Mouse (Mus musculus) forebrain, embryonic 11.5 days (tissue): ENCODE data around the gene Hvcn1. TPM values are rescaled to one million over a fixed set of nuclear protein-coding genes. Genes with fewer than 3 reads are reported as not detected.
A peak's percentile ranks its signal among the peaks of the same experiment; 100 is the strongest.

Source experiments
- ATAC-seq: fragments of 200-750 bp; cut with Nextera tagmentation; replicated peaks from 2 replicates; pipeline ENCODE4 v1.8.0; 2017; ENCODE audit warnings: moderate TSS enrichment; ENCODE audit not compliant: low FRiP score
- DNase-seq: peaks from one replicate; pipeline ENCODE4 v3.0.0-alpha.2; 2017; ENCODE audit warnings: low spot score
- H3K27ac ChIP-seq: fragments of 300-500 bp; sonication (generic); 2 replicates; pipeline ENCODE4 v1.5.1; 2014; ENCODE audit warnings: low read depth, low read length
- H3K27me3 ChIP-seq: fragments of 300-500 bp; sonication (generic); 2 replicates; pipeline ENCODE4 v1.6.1; 2014; ENCODE audit warnings: mild to moderate bottlenecking, low read length, mixed read lengths; ENCODE audit not compliant: control insufficient read depth, insufficient read depth
- H3K36me3 ChIP-seq: fragments of 300-500 bp; sonication (generic); 2 replicates; pipeline ENCODE4 v1.6.1; 2014; ENCODE audit warnings: mild to moderate bottlenecking, low read length, moderate library complexity, mixed read lengths; ENCODE audit not compliant: control insufficient read depth, insufficient read depth
- H3K4me1 ChIP-seq: fragments of 300-500 bp; sonication (generic); replicated peaks from 2 replicates; pipeline ENCODE4 v1.6.1; 2014; ENCODE audit warnings: low read length, mixed read lengths; ENCODE audit not compliant: control insufficient read depth, insufficient read depth
- H3K4me2 ChIP-seq: fragments of 300-500 bp; sonication (generic); 2 replicates; pipeline ENCODE4 v1.6.1; 2014; ENCODE audit warnings: low read depth, mild to moderate bottlenecking, low read length, moderate library complexity, mixed read lengths; ENCODE audit not compliant: severe bottlenecking
- H3K4me3 ChIP-seq: fragments of 300-500 bp; sonication (generic); 2 replicates; pipeline ENCODE4 v1.5.1; 2014; ENCODE audit warnings: low read depth, low read length
- H3K9ac ChIP-seq: fragments of 300-500 bp; sonication (generic); 2 replicates; pipeline ENCODE4 v1.6.1; 2014; ENCODE audit warnings: low read length
- H3K9me3 ChIP-seq: fragments of 300-500 bp; sonication (generic); 2 replicates; pipeline ENCODE4 v1.6.1; 2016; ENCODE audit warnings: low read length, mixed read lengths; ENCODE audit not compliant: control insufficient read depth
- WGBS: fragments of 180-500 bp; shearing (Covaris S2); extraction: QIAGEN DNeasy Blood & Tissue Kit; methylation state at CpG from one replicate; pipeline ENCODE4 v1.1.7; 2014; 5-methylcytosine and 5-hydroxymethylcytosine counted together
- polyA plus RNA-seq: library from polyadenylated mRNA; unstranded; fragments of >200 nt; fragmentation: Nextera tagmentation; extraction: Ambion mirVana; gene quantifications from 2 replicates; pipeline ENCODE4 v1.2.1, GENCODE M21; 2014

Hvcn1 gene
- polyA plus RNA-seq, 1 experiment from 2014 or later = 11.1 TPM

- Histone ChIP-seq H3K36me3 (no peaks in the 10 kb centered on the region), H3K4me3 (peak within 1 kb of the TSS; percentile 80), H3K9ac (peak within 1 kb of the TSS; percentile 84), H3K9me3 (no peaks in the 10 kb centered on the region), H3K27me3 (no peaks in the 10 kb centered on the region), H3K4me2 (peak within 1 kb of the TSS; percentile 81), H3K4me1 (peaks cover 4% of the 10 kb centered on the region; the same call in 1 of the 2 replicates), H3K27ac (peak within 1 kb of the TSS; percentile 53; the same call in 1 of the 2 replicates)
- ATAC-seq (peak; percentile 97), DNase-seq (peak; percentile 97)
- WGBS = 2% methylated on average over 49 of the region's 49 CpGs
These were observed 57.6 kb downstream of the Hvcn1 start, which contains the start of gene Tctn1 for GRCm38 (mm10) chr5:122263933-122264905. Tctn1 (minus strand) TSS chr5:122264460.

- DNase-seq = no peak
- H3K4me1 ChIP-seq = peaks cover 4% of the 10 kb centered on the region; the same call in 1 of the 2 replicates
These were observed 58.6 kb downstream of the Hvcn1 start for GRCm38 (mm10) chr5:122265187-122265586.

DNA sequence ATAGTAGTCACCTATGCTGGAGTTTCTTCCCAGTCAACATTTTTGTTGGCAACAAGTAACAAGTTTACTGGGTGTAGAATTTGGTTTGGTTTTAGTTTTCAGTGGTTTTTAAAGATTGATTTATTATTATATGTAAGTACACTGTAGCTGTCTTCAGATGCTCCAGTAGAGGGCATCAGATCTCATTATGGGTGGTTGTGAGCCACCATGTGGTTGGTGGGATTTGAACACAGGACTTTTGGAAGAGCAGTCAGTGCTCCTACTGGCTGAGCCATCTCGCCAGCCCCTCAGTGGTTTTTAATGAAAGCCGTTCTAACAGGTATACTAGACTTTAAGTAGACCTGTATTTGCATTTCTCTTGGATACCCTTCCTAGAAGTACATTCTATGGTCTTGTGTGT, 59.3 kb downstream of the Hvcn1 start:
- H3K27ac ChIP-seq = no peak overlapping the region
- peaks cover 4% of the 10 kb centered on the region; the same call in 1 of the 2 replicates for H3K4me1 ChIP-seq
- WGBS = 92% methylated on average over 2 of the region's 2 CpGs
- no peak for ATAC-seq
- H3K9me3 ChIP-seq = no peaks in the 10 kb centered on the region
- no peaks in the 10 kb centered on the region for H3K36me3 ChIP-seq
- no peaks in the 10 kb centered on the region for H3K27me3 ChIP-seq
- H3K9ac ChIP-seq = no peak overlapping the region
- no peak for DNase-seq
- H3K4me2 ChIP-seq = no peak overlapping the region
- H3K4me3 ChIP-seq = no peak overlapping the region

More at GRCm38 (mm10) chr5:122265187-122265586, 58.6 kb downstream of the Hvcn1 start:
- H3K4me2 ChIP-seq = no peak overlapping the region
- WGBS = 74% methylated on average over 3 of the region's 3 CpGs
- H3K36me3 ChIP-seq = no peaks in the 10 kb centered on the region
- no peak for ATAC-seq
- H3K9me3 ChIP-seq = no peaks in the 10 kb centered on the region
- no peak overlapping the region for H3K4me3 ChIP-seq
- H3K27me3 ChIP-seq = no peaks in the 10 kb centered on the region
- no peak overlapping the region for H3K9ac ChIP-seq
- no peak overlapping the region for H3K27ac ChIP-seq

DNA sequence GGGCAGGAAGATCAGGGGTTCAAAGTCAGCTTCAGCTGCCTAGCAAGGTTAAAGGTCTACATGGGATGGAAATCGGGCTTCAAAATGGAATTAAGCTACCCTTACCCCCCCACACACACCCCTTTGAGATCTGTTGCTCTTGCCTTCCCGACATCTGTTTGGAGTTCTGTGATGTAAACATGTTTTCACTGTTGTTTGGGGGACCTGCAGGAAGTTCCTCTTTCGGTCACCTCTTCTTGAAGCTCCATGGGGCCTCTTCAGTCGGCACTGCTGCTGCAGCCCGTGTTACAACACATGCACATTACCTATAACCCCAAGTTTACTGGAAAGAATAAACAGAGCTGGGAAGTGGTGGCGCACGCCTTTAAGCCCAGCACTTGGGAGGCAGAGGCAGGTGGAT, 60.5 kb downstream of the Hvcn1 start:
- no peak overlapping the region for H3K9ac ChIP-seq
- no peak for DNase-seq
- no peak overlapping the region for H3K4me2 ChIP-seq
- no peak overlapping the region for H3K4me3 ChIP-seq
- H3K27ac ChIP-seq = no peak overlapping the region
- H3K4me1 ChIP-seq = peaks cover 4% of the 10 kb centered on the region; the same call in 1 of the 2 replicates
- no peaks in the 10 kb centered on the region for H3K27me3 ChIP-seq
- no peaks in the 10 kb centered on the region for H3K9me3 ChIP-seq
- no peak for ATAC-seq
- no peaks in the 10 kb centered on the region for H3K36me3 ChIP-seq
- WGBS = 81% methylated on average over 7 of the region's 7 CpGs

DNA sequence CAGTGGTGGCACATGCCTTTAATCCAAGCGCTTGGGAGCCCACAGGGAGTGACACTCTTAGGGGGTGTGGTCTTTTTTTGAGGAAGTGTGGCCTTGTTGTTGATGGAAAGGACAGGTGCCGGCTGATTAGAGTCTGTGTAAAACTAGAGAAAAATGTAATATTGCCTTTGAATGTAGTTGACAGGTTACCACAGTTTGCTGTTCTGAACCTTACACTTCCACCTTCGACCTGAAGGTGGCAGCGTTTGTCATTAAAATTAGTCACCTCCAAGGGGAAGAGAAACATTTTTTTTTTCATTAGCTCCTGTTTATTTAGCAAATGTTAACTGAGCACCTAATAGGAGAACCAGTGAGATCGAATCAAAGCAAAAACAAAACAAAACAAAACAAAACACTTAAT, 61.3 kb downstream of the Hvcn1 start:
- peaks cover 4% of the 10 kb centered on the region; the same call in 1 of the 2 replicates for H3K4me1 ChIP-seq
- WGBS = 30% methylated on average over 5 of the region's 5 CpGs
- no peaks in the 10 kb centered on the region for H3K27me3 ChIP-seq
- no peak overlapping the region for H3K9ac ChIP-seq
- no peak overlapping the region for H3K27ac ChIP-seq
- DNase-seq (peak; percentile 68), ATAC-seq (no peak)
- H3K4me3 ChIP-seq = no peak overlapping the region
- H3K4me2 ChIP-seq = no peak overlapping the region
- no peaks in the 10 kb centered on the region for H3K36me3 ChIP-seq
- H3K9me3 ChIP-seq = no peaks in the 10 kb centered on the region

- Histone ChIP-seq H3K4me3 (no peak overlapping the region), H3K4me1 (no peaks in the 10 kb centered on the region), H3K27me3 (no peaks in the 10 kb centered on the region), H3K36me3 (no peaks in the 10 kb centered on the region), H3K4me2 (no peak overlapping the region), H3K27ac (no peak overlapping the region), H3K9ac (no peak overlapping the region), H3K9me3 (no peaks in the 10 kb centered on the region)
- ATAC-seq (no peak), DNase-seq (no peak)
- 81% methylated on average over 12 of the region's 12 CpGs for WGBS
These were observed 62.4 kb downstream of the Hvcn1 start for GRCm38 (mm10) chr5:122268858-122269604.

GRCm38 (mm10) chr5:122272821-122273220, 66.2 kb downstream of the Hvcn1 start:
- WGBS = 90% methylated on average over 5 of the region's 5 CpGs
- H3K9me3 ChIP-seq = no peaks in the 10 kb centered on the region
- no peak for DNase-seq

GRCm38 (mm10) chr5:122274785-122275184, 68.2 kb downstream of the Hvcn1 start:
- WGBS = 30% methylated on average over 5 of the region's 5 CpGs
- DNase-seq = peak; percentile 59
- H3K27ac ChIP-seq = no peak overlapping the region

More at GRCm38 (mm10) chr5:122272821-122273220, 66.2 kb downstream of the Hvcn1 start:
- Histone ChIP-seq H3K4me3 (no peak overlapping the region), H3K36me3 (no peaks in the 10 kb centered on the region), H3K4me2 (no peak overlapping the region), H3K27me3 (no peaks in the 10 kb centered on the region), H3K27ac (no peak overlapping the region), H3K4me1 (no peaks in the 10 kb centered on the region), H3K9ac (no peak overlapping the region)
- ATAC-seq = no peak

More at GRCm38 (mm10) chr5:122274785-122275184, 68.2 kb downstream of the Hvcn1 start:
- H3K4me2 ChIP-seq = no peak overlapping the region
- H3K4me1 ChIP-seq = no peaks in the 10 kb centered on the region
- ATAC-seq = no peak
- no peak overlapping the region for H3K9ac ChIP-seq
- H3K9me3 ChIP-seq = no peaks in the 10 kb centered on the region
- no peak overlapping the region for H3K4me3 ChIP-seq
- no peaks in the 10 kb centered on the region for H3K27me3 ChIP-seq
- H3K36me3 ChIP-seq = no peaks in the 10 kb centered on the region
